Mouse (Mus musculus) liver, adult 2 months (tissue): ENCODE data around the gene Mmachc.

ENCODE experiments used
- CTCF ChIP-seq: fragments of 200-500 bp; IDR thresholded peaks from 2 replicates; pipeline ENCODE4 v1.5.1; 2011; ENCODE audit warnings: low read depth, low read length, control low read depth
- POLR2A ChIP-seq: fragments of 200-500 bp; IDR thresholded peaks from 2 replicates; pipeline ENCODE4 v1.6.1; 2011; ENCODE audit warnings: low read length, control low read depth; ENCODE audit not compliant: insufficient read depth; ENCODE audit errors: extremely low read depth

DNA sequence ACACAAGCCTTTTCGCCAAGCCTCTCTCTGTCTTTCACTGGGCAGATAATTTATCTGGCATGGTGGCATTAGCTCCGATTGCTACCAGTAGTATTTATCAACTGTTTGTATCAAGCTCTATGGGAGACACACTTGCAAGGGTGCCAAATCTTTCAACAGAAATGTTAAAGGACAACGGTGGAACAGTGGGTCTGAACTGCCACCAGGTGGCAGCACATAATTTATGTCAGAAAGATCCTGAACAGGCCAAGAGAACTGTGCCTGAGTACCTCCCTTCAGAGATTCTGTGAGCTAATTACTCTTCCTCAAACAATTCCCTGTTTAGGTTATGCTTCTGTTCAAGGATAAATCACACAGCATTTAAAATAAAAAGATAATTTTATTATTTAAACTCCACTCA lies 11.2 kb upstream of the Mmachc start:
- TF ChIP-seq CTCF: peak; percentile 64
- TF ChIP-seq POLR2A: no peak
